Comparison of ENCODE assay signal across 8 mouse cellular contexts in the genomic region with DNA sequence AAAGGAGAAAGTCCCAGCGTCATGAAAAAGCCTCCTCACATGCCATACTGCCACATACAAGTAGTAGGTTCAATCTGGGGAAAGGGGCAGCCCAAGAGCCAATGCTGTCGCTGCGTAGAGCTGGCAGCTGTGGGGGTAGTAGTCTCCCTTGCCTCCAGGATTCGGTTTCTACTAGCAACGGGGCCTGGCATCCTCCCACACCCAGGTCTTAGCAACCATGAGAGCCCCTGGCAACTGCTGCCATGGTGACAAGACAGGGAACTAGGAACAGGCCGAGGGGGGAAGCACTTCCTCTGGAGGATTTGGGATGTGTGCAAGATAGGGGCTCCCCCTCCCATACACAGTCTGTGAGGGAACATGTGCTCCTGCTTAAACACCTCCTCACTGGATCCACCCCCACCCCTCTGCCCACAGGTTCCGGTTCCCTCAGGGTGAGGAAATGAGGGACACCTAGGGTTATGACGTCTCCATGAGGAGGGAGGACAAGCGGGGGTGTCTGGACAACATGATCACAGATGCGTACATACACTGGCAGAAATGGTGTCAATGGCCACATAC. TPM values are rescaled to one million over a fixed set of nuclear protein-coding genes. Genes with fewer than 3 reads are reported as not detected.
DNase-seq lines count a peak whose midpoint lies in the region; ATAC-seq lines count a peak whose summit lies in the region.
"Had no signal": no experiment of that assay in that cellular context is flagged by ENCODE, and none has a peak within 500 bp of the region (broad histone marks: within the 10 kb centered on the region; RNA-seq: fewer than 3 reads in every experiment).

No protein-coding gene starts in this region.

- H3K4me3 ChIP-seq in intestine, embryonic 15.5 days (replicated peaks): no peak overlapping the region
- H3K4me3 ChIP-seq: heart, embryonic 15.5 days had no signal

- no peak for ATAC-seq in intestine, embryonic 15.5 days

- peak; percentile 39 for DNase-seq in embryo, embryonic 9.5 days (ENCODE audit: extremely low spot score)
- peak; percentile 68 to 83 for DNase-seq in frontal cortex, postnatal 25 days (ENCODE audit: low spot score in 2 of 2)
- peak; percentile 67 to 95 for DNase-seq in left cerebral cortex, adult 8-10 months (ENCODE audit: low spot score in 2 of 2)
- DNase-seq in right cerebral cortex, adult 18-20 months: peak; percentile 96
- no peak for DNase-seq in kidney, postnatal 14 days
- DNase-seq in thymus, adult 18-20 months: no peak

- no peak overlapping the region for H3K27ac ChIP-seq in intestine, embryonic 15.5 days
- H3K27ac ChIP-seq: heart, embryonic 15.5 days had no signal

- no peak overlapping the region for H3K4me2 ChIP-seq in intestine, embryonic 15.5 days (replicated peaks)
- H3K4me2 ChIP-seq: heart, embryonic 15.5 days had no signal

- H3K27me3 ChIP-seq in intestine, embryonic 15.5 days (replicated peaks): peaks cover 17% of the 10 kb centered on the region; the same call in 1 of the 2 replicates

- H3K4me1 ChIP-seq in intestine, embryonic 15.5 days (replicated peaks): peaks cover 16% of the 10 kb centered on the region

- H3K9me3 ChIP-seq in intestine, embryonic 15.5 days: no peaks in the 10 kb centered on the region
- H3K9me3 ChIP-seq: heart, embryonic 15.5 days had no signal

- WGBS in intestine, embryonic 15.5 days: 57% methylated on average over 10 of the region's 10 CpGs

- no peak overlapping the region for H3K9ac ChIP-seq in intestine, embryonic 15.5 days
- H3K9ac ChIP-seq: heart, embryonic 15.5 days had no signal

- H3K36me3 ChIP-seq in intestine, embryonic 15.5 days: no peaks in the 10 kb centered on the region
- H3K36me3 ChIP-seq: heart, embryonic 15.5 days had no signal

RNA-seq across cellular contexts. Expression of a gene that starts 2.8 kb away (rescaled TPM):
- total RNA-seq in left cerebral cortex, adult 8-10 months (2022): 100 to 1,000 TPM; 118 to 162 (median 149) TPM
- polyA plus RNA-seq in intestine, embryonic 15.5 days (2015; fragmentation: Nextera tagmentation; extraction: Ambion mirVana): 7.3 and 8.4 TPM in 2 replicates

RNA-seq across cellular contexts. Expression of a gene that starts 22.6 kb away (rescaled TPM):
- not detected for total RNA-seq in left cerebral cortex, adult 8-10 months (2022)
- polyA plus RNA-seq in intestine, embryonic 15.5 days (2015; fragmentation: Nextera tagmentation; extraction: Ambion mirVana): 0.28 and 0.33 TPM in 2 replicates

RNA-seq across cellular contexts. Expression of a gene that starts 30.4 kb away (rescaled TPM):
- 100 to 1,000 TPM; 321 to 373 (median 328) TPM for total RNA-seq in left cerebral cortex, adult 8-10 months (2022)
- 0.82 and 1.6 TPM in 2 replicates for polyA plus RNA-seq in intestine, embryonic 15.5 days (2015; fragmentation: Nextera tagmentation; extraction: Ambion mirVana)

RNA-seq across cellular contexts. Expression of a gene that starts 53.5 kb away (rescaled TPM):
- 100 to 1,000 TPM; 173 to 199 (median 188) TPM for total RNA-seq in left cerebral cortex, adult 8-10 months (2022)
- 461 and 483 TPM in 2 replicates for polyA plus RNA-seq in intestine, embryonic 15.5 days (2015; fragmentation: Nextera tagmentation; extraction: Ambion mirVana)

Comparison
In these comparisons a context has a peak if more than half of its experiments do, and no peak if none do; other contexts are left out.
1. DNase-seq: peak in embryo, embryonic 9.5 days (single experiment), frontal cortex, postnatal 25 days (2 of 2), left cerebral cortex, adult 8-10 months (2 of 2) and right cerebral cortex, adult 18-20 months (single experiment); none in kidney, postnatal 14 days (single experiment) and thymus, adult 18-20 months (0 of 2).